8 mouse cellular contexts compared by ENCODE assay signal in genomic region chr1:91413898-91414594, GRCm38 (mm10). TPM values are rescaled to one million over a fixed set of nuclear protein-coding genes. Genes with fewer than 3 reads are reported as not detected.
A peak's percentile ranks its signal among the peaks of the same experiment; 100 is the strongest.
DNase-seq lines count a peak whose midpoint lies in the region; ATAC-seq and TF ChIP-seq lines count a peak whose summit lies in the region.

Hes6 (minus strand) TSS chr1:91414038.

- TF ChIP-seq CTCF in Patski (IDR thresholded peaks at IDR 0.05): no peak

- peak within 1 kb of the TSS; percentile 80 for H3K27ac ChIP-seq in hindbrain, embryonic 16.5 days (ENCODE audit: low read depth, low read length)

- H3K4me2 ChIP-seq in hindbrain, embryonic 16.5 days (ENCODE audit: low read length): peak within 1 kb of the TSS; percentile 93

- DNase-seq in Patski (ENCODE audit: low read depth, low spot score) (no peak), adipocyte (ENCODE audit: low spot score) (no peak)
- peak; percentile 89 for DNase-seq in cerebellum, adult 9-11 months
- peak; percentile 63 to 79 for DNase-seq in gastrocnemius, adult 8-10 months (ENCODE audit: low spot score in 2 of 2)
- peak; percentile 60 to 88 for DNase-seq in left cerebral cortex, postnatal 10 days (ENCODE audit: extremely low spot score in 1 of 2, low spot score in 2 of 2)
- peak; percentile 73 for DNase-seq in right cerebral cortex, postnatal 14 days

- peaks cover 6% of the 10 kb centered on the region; the same call in 1 of the 2 replicates for H3K36me3 ChIP-seq in hindbrain, embryonic 16.5 days (ENCODE audit: control insufficient read depth, insufficient read depth, low read length)
- H3K36me3 ChIP-seq in megakaryocyte, embryonic 14.5 days (replicated peaks; ENCODE audit: low read length): peaks cover 40% of the 10 kb centered on the region

- CTCF ChIA-PET in Patski (lab: Charles Lee): interaction anchor here (0.9 to 3.4 kb wide), 3 partner anchors 13 to 70 kb away, joined by 3 to 14 read pairs (median 3); no protein-coding TSS in a partner anchor

- under 1% methylated on average over 39 of the region's 39 CpGs for whole genome bisulfite sequencing in hindbrain, embryonic 16.5 days

- H3K27me3 ChIP-seq in Patski: no peaks in the 10 kb centered on the region
- H3K27me3 ChIP-seq in hindbrain, embryonic 16.5 days (replicated peaks; ENCODE audit: control insufficient read depth, insufficient read depth, low read length): no peaks in the 10 kb centered on the region
- no peaks in the 10 kb centered on the region for H3K27me3 ChIP-seq in megakaryocyte, embryonic 14.5 days (replicated peaks)

- peak within 1 kb of the TSS; percentile 85 for H3K9ac ChIP-seq in hindbrain, embryonic 16.5 days (ENCODE audit: low read depth, low read length)

- peaks cover 33% of the 10 kb centered on the region for H3K4me1 ChIP-seq in hindbrain, embryonic 16.5 days (ENCODE audit: control insufficient read depth, insufficient read depth, low read depth, low read length)
- H3K4me1 ChIP-seq in megakaryocyte, embryonic 14.5 days: peaks cover 53% of the 10 kb centered on the region

- H3K9me3 ChIP-seq in hindbrain, embryonic 16.5 days (ENCODE audit: control insufficient read depth, low read length): no peaks in the 10 kb centered on the region
- no peaks in the 10 kb centered on the region for H3K9me3 ChIP-seq in megakaryocyte, embryonic 14.5 days

- ATAC-seq in Patski: no peak
- peak; percentile 71 for ATAC-seq in hindbrain, embryonic 16.5 days

- intact Hi-C loops in left cerebral cortex, postnatal 10 days (cut with DNase I): no loop called here

- in situ Hi-C loops in Patski (cut with MboI; ENCODE audit: low pct_unique_long_range_greater_than_20kb): no loop called here

- H3K4me3 ChIP-seq in hindbrain, embryonic 16.5 days (ENCODE audit: low read length): peak within 1 kb of the TSS; percentile 67
- peak within 1 kb of the TSS; percentile 98 for H3K4me3 ChIP-seq in megakaryocyte, embryonic 14.5 days (replicated peaks)

- POLR2A ChIA-PET in Patski (lab: Charles Lee): interaction anchor here (0.6 to 1.0 kb wide), 4 partner anchors 16 to 59 kb away, joined by 3 to 8 read pairs (median 3); no protein-coding TSS in a partner anchor

RNA-seq across cellular contexts. Expression of gene Hes6, which starts in this region (rescaled TPM):
- 52.9 TPM for polyA plus RNA-seq in Patski (2021)
- 1 to 10 TPM; 6.9 to 9.2 (median 7.2) TPM for total RNA-seq in gastrocnemius, adult 8-10 months (2022)
- 138 and 150 TPM in 2 replicates for polyA plus RNA-seq in hindbrain, embryonic 16.5 days (2015; fragmentation: Nextera tagmentation; extraction: Ambion mirVana)
- total RNA-seq in left cerebral cortex, postnatal 10 days (2021): 10 to 100 TPM; 26.6 to 27.3 TPM
- polyA plus RNA-seq in megakaryocyte, embryonic 14.5 days (2012; ENCODE audit: insufficient read depth, low replicate concordance): 41.6 and 60.4 TPM in 2 replicates

Comparison
In these comparisons a context has a peak if more than half of its experiments do, and no peak if none do; other contexts are left out.
1. DNase-seq: peak in cerebellum, adult 9-11 months (single experiment), gastrocnemius, adult 8-10 months (2 of 2), left cerebral cortex, postnatal 10 days (2 of 2) and right cerebral cortex, postnatal 14 days (single experiment); none in Patski (single experiment) and adipocyte (single experiment).